Mouse (Mus musculus): ENCODE measurements around the gene Ddx1. TPM values are rescaled to one million over a fixed set of nuclear protein-coding genes. Genes with fewer than 3 reads are reported as not detected.

Gene Ddx1
- polyA plus RNA-seq, 1 experiment, result 43.0 TPM

GRCm38 (mm10) chr12:13268412-13268811 lies 19.4 kb upstream of the Ddx1 start:
- Histone ChIP-seq H3K79me3 (ENCODE audit: low read depth) (peaks cover 16% of the 10 kb centered on the region), H3K27me3 (ENCODE audit: control insufficient read depth, insufficient read depth, insufficient read length) (no peaks in the 10 kb centered on the region), H3K36me3 (ENCODE audit: control insufficient read depth, insufficient read depth) (peaks cover 4% of the 10 kb centered on the region), H3K4me3 (ENCODE audit: insufficient read depth, poor library complexity, severe bottlenecking) (no peak overlapping the region), H3K79me2 (ENCODE audit: control insufficient read depth, insufficient read depth) (peaks cover 28% of the 10 kb centered on the region), H3ac (ENCODE audit: control insufficient read depth, insufficient read length, low read depth) (no peak overlapping the region)
- TF ChIP-seq MAX (IDR thresholded peaks at IDR 0.05), result no peak
- TF ChIP-seq CEBPB (IDR thresholded peaks at IDR 0.05; ENCODE audit: low read depth), result no peak
- no peak for TF ChIP-seq CTCF (IDR thresholded peaks at IDR 0.05; ENCODE audit: control insufficient read depth, insufficient read depth, insufficient read length)
- no peak for TF ChIP-seq MYOD1 (IDR thresholded peaks at IDR 0.05; ENCODE audit: control insufficient read depth, insufficient read length, low read depth)
- TF ChIP-seq USF1 (IDR thresholded peaks at IDR 0.05; ENCODE audit: low read depth), result no peak
- no peak for TF ChIP-seq FOSL1 (IDR thresholded peaks at IDR 0.05; ENCODE audit: insufficient read depth, low read length, poor library complexity, severe bottlenecking)
- no peak for TF ChIP-seq MYOG (IDR thresholded peaks at IDR 0.05; ENCODE audit: control insufficient read depth, extremely low read depth, insufficient read length)

DNA sequence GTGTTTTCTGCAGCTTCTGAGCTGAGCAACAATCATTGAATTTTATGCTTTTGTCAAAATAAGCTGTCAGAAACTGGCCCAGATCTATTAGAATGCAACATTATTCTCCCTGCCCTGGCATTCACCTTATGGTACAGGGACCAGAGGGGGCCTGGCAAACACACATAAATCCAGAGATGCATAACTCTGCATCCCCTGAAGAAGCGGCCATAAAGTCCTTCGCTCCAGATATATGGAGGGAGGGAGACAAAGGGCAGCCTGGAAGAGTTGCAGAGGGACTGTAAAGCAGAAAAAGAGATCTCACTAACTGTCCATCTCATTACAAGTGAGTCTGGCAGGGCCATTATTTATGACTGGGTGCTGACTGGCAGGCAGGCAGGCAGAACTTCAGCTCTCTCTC lies 6.7 kb upstream of the Ddx1 start:
- H3ac ChIP-seq (ENCODE audit: control insufficient read depth, insufficient read length, low read depth), result no peak overlapping the region
- no peaks in the 10 kb centered on the region for H3K36me3 ChIP-seq (ENCODE audit: control insufficient read depth, insufficient read depth)
- no peaks in the 10 kb centered on the region for H3K79me3 ChIP-seq (ENCODE audit: low read depth)
- TF ChIP-seq CTCF (IDR thresholded peaks at IDR 0.05; ENCODE audit: control insufficient read depth, insufficient read depth, insufficient read length) (no peak), CEBPB (IDR thresholded peaks at IDR 0.05; ENCODE audit: low read depth) (no peak), USF1 (IDR thresholded peaks at IDR 0.05; ENCODE audit: low read depth) (no peak), MYOD1 (IDR thresholded peaks at IDR 0.05; ENCODE audit: control insufficient read depth, insufficient read length, low read depth) (no peak), MAX (IDR thresholded peaks at IDR 0.05) (no peak), MYOG (IDR thresholded peaks at IDR 0.05; ENCODE audit: control insufficient read depth, extremely low read depth, insufficient read length) (no peak), FOSL1 (IDR thresholded peaks at IDR 0.05; ENCODE audit: insufficient read depth, low read length, poor library complexity, severe bottlenecking) (no peak)
- H3K79me2 ChIP-seq (ENCODE audit: control insufficient read depth, insufficient read depth), result no peaks in the 10 kb centered on the region
- H3K4me3 ChIP-seq (ENCODE audit: insufficient read depth, poor library complexity, severe bottlenecking), result no peak overlapping the region
- no peaks in the 10 kb centered on the region for H3K27me3 ChIP-seq (ENCODE audit: control insufficient read depth, insufficient read depth, insufficient read length)

GRCm38 (mm10) chr12:13255068-13255467 lies 6.1 kb upstream of the Ddx1 start:
- Histone ChIP-seq H3K36me3 (ENCODE audit: control insufficient read depth, insufficient read depth) (no peaks in the 10 kb centered on the region), H3ac (ENCODE audit: control insufficient read depth, insufficient read length, low read depth) (no peak overlapping the region), H3K27me3 (ENCODE audit: control insufficient read depth, insufficient read depth, insufficient read length) (no peaks in the 10 kb centered on the region), H3K79me2 (ENCODE audit: control insufficient read depth, insufficient read depth) (no peaks in the 10 kb centered on the region), H3K4me3 (ENCODE audit: insufficient read depth, poor library complexity, severe bottlenecking) (no peak overlapping the region), H3K79me3 (ENCODE audit: low read depth) (no peaks in the 10 kb centered on the region)
- TF ChIP-seq USF1 (IDR thresholded peaks at IDR 0.05; ENCODE audit: low read depth) (peak; percentile 54), CEBPB (IDR thresholded peaks at IDR 0.05; ENCODE audit: low read depth) (peak; percentile 63), MAX (IDR thresholded peaks at IDR 0.05) (no peak)

- Histone ChIP-seq H3K27me3 (ENCODE audit: control insufficient read depth, insufficient read depth, insufficient read length) (no peaks in the 10 kb centered on the region), H3ac (ENCODE audit: control insufficient read depth, insufficient read length, low read depth) (no peak overlapping the region)
Observed at GRCm38 (mm10) chr12:13249573-13249919, 533 bp upstream of the Ddx1 start.

DNA sequence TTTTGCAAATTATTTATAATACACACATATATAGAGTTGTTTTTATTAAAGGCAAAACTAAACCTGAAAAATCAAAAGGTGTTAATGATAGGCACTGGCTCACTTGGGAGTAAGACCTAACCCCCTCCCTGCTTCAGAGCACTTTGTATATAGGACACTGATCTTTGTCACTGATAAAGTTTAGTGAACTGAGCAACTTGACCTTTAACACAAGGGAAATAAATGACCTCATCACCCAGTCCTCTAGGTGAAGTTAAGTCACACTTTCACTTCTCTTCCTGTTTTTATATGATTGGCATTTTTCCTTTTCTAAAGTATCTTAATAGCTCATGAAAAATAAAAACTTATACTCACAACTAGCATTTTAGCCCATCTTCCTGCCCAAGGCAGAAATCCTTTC lies 6.6 kb downstream of the Ddx1 start:
- peaks cover 30% of the 10 kb centered on the region for H3K79me2 ChIP-seq (ENCODE audit: control insufficient read depth, insufficient read depth)
- H3K4me3 ChIP-seq (ENCODE audit: insufficient read depth, poor library complexity, severe bottlenecking), result no peak overlapping the region
- no peak overlapping the region for H3ac ChIP-seq (ENCODE audit: control insufficient read depth, insufficient read length, low read depth)
- TF ChIP-seq CTCF (IDR thresholded peaks at IDR 0.05; ENCODE audit: control insufficient read depth, insufficient read depth, insufficient read length) (no peak), MYOD1 (IDR thresholded peaks at IDR 0.05; ENCODE audit: control insufficient read depth, insufficient read length, low read depth) (no peak), USF1 (IDR thresholded peaks at IDR 0.05; ENCODE audit: low read depth) (no peak), FOSL1 (IDR thresholded peaks at IDR 0.05; ENCODE audit: insufficient read depth, low read length, poor library complexity, severe bottlenecking) (no peak), CEBPB (IDR thresholded peaks at IDR 0.05; ENCODE audit: low read depth) (no peak), MYOG (IDR thresholded peaks at IDR 0.05; ENCODE audit: control insufficient read depth, extremely low read depth, insufficient read length) (no peak), MAX (IDR thresholded peaks at IDR 0.05) (no peak)
- peaks cover 21% of the 10 kb centered on the region for H3K79me3 ChIP-seq (ENCODE audit: low read depth)
- no peaks in the 10 kb centered on the region for H3K27me3 ChIP-seq (ENCODE audit: control insufficient read depth, insufficient read depth, insufficient read length)
- H3K36me3 ChIP-seq (ENCODE audit: control insufficient read depth, insufficient read depth), result peaks cover 94% of the 10 kb centered on the region

More at GRCm38 (mm10) chr12:13249573-13249919, 533 bp upstream of the Ddx1 start:
- TF ChIP-seq CEBPB (IDR thresholded peaks at IDR 0.05; ENCODE audit: low read depth) (no peak), CTCF (IDR thresholded peaks at IDR 0.05; ENCODE audit: control insufficient read depth, insufficient read depth, insufficient read length) (no peak), MYOD1 (IDR thresholded peaks at IDR 0.05; ENCODE audit: control insufficient read depth, insufficient read length, low read depth) (no peak), MAX (IDR thresholded peaks at IDR 0.05) (no peak), MYOG (IDR thresholded peaks at IDR 0.05; ENCODE audit: control insufficient read depth, extremely low read depth, insufficient read length) (no peak), USF1 (IDR thresholded peaks at IDR 0.05; ENCODE audit: low read depth) (no peak), FOSL1 (IDR thresholded peaks at IDR 0.05; ENCODE audit: insufficient read depth, low read length, poor library complexity, severe bottlenecking) (no peak)
- Histone ChIP-seq H3K79me3 (ENCODE audit: low read depth) (peaks cover 34% of the 10 kb centered on the region), H3K79me2 (ENCODE audit: control insufficient read depth, insufficient read depth) (peaks cover 52% of the 10 kb centered on the region), H3K36me3 (ENCODE audit: control insufficient read depth, insufficient read depth) (peaks cover 23% of the 10 kb centered on the region), H3K4me3 (ENCODE audit: insufficient read depth, poor library complexity, severe bottlenecking) (peak overlapping the region; percentile 95)

GRCm38 (mm10) chr12:13218101-13218514 lies 30.9 kb downstream of the Ddx1 start:
- Histone ChIP-seq H3K36me3 (ENCODE audit: control insufficient read depth, insufficient read depth) (peaks cover 32% of the 10 kb centered on the region), H3K27me3 (ENCODE audit: control insufficient read depth, insufficient read depth, insufficient read length) (no peaks in the 10 kb centered on the region), H3ac (ENCODE audit: control insufficient read depth, insufficient read length, low read depth) (no peak overlapping the region), H3K79me2 (ENCODE audit: control insufficient read depth, insufficient read depth) (no peaks in the 10 kb centered on the region), H3K79me3 (ENCODE audit: low read depth) (no peaks in the 10 kb centered on the region), H3K4me3 (ENCODE audit: insufficient read depth, poor library complexity, severe bottlenecking) (no peak overlapping the region)
- TF ChIP-seq MYOG (IDR thresholded peaks at IDR 0.05; ENCODE audit: control insufficient read depth, extremely low read depth, insufficient read length), result no peak
- no peak for TF ChIP-seq MAX (IDR thresholded peaks at IDR 0.05)
- no peak for TF ChIP-seq MYOD1 (IDR thresholded peaks at IDR 0.05; ENCODE audit: control insufficient read depth, insufficient read length, low read depth)
- TF ChIP-seq CTCF (IDR thresholded peaks at IDR 0.05; ENCODE audit: control insufficient read depth, insufficient read depth, insufficient read length), result no peak
- TF ChIP-seq FOSL1 (IDR thresholded peaks at IDR 0.05; ENCODE audit: insufficient read depth, low read length, poor library complexity, severe bottlenecking), result no peak
- TF ChIP-seq USF1 (IDR thresholded peaks at IDR 0.05; ENCODE audit: low read depth), result no peak
- TF ChIP-seq CEBPB (IDR thresholded peaks at IDR 0.05; ENCODE audit: low read depth), result no peak

Data from C2C12 (cell line).